Mouse (Mus musculus) G1E-ER4 (cell line): ENCODE measurements around the gene Tmem120a. TPM values are rescaled to one million over a fixed set of nuclear protein-coding genes. Genes with fewer than 3 reads are reported as not detected.

Experiments
- GATA1 ChIP-seq: IDR thresholded peaks from one replicate; pipeline ENCODE4 v1.8.0; 2012; ENCODE audit warnings: low read length, inconsistent platforms
- polyA plus RNA-seq: library from polyadenylated mRNA; stranded (reverse); fragments of >175 nt; gene quantifications from 2 replicates; pipeline ENCODE4 v1.2.3, GENCODE M21; 2012

The Tmem120a gene
- polyA plus RNA-seq, 1 experiment, result 18.6 TPM

DNA sequence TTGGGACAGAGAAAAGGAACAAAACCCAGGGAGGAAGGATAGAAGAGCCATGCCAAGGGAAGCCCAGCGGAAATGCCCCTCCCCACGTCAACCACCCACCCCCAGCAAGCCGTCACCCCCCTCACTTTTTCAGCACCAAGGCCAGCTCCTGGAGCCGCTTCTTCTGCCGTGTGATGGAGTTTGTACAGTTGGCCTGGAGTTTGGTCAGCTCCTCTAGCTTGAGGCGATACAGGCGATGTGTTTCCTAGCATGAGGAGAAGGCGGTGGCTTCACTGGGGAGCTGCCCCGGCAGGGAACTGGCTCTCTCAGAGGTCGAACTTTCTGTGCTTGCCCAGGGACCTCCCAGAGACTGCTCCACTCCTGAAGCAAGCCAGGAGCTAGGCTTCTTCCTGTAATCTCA, 2.1 kb downstream of the Tmem120a start:
- no peak for TF ChIP-seq GATA1

DNA sequence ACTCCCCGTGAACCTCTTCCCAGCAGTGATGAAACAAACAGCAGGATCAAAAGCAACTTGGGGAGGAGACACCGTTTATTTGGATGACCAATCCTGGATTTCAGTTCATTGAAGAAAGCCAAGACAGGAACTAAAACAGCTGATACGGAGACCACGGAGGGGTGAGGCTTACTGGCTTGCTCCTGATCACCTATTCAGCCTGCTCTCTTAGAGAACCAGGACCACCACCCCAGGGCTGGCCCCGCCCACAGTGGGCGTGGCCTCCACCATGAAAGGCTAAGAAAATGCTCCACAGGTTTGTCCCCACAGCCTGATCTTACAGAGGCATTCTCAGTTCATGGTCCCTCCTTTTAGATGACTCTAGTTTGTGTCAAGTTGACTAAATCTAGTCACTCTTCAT, 6.0 kb downstream of the Tmem120a start:
- no peak for TF ChIP-seq GATA1

DNA sequence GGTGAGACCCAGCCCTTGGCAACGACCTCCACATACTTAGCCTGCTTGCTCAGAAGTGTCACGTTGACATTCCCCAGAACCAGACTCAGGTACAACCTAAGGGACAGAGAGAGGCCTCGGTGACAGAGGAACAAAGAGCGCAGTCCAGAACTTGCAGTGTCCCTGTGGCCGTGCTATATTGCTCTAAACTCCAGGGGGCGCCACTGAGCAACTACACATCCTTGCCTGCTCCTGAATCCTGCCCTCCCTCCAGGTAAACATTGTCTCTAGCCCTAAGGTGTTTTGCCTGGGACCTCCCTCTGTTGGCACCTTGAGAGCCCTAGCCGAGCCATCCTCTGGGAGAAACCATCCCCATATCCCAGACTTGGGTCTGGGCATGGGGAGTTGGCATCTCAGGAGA, 7.1 kb downstream of the Tmem120a start:
- TF ChIP-seq GATA1, result no peak

DNA sequence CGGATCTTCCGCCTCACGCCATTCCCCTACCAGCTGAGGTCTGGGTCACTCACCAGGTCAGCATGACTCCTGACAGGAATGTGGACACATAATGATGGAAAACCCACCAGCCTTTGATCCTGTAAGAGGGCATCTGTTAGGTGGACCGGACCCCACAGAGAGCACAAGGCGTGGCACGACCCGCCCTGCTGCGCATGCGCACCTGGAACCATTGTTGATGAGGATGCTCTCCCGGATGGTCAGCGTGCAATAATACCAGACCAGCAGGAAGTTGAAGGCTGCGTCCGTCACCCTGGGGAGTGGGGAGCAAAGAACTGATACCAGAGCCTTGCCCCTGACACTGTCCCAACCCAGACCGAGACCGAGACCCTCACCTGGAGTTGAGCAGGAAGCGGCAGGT, 7.7 kb downstream of the Tmem120a start:
- no peak for TF ChIP-seq GATA1

DNA sequence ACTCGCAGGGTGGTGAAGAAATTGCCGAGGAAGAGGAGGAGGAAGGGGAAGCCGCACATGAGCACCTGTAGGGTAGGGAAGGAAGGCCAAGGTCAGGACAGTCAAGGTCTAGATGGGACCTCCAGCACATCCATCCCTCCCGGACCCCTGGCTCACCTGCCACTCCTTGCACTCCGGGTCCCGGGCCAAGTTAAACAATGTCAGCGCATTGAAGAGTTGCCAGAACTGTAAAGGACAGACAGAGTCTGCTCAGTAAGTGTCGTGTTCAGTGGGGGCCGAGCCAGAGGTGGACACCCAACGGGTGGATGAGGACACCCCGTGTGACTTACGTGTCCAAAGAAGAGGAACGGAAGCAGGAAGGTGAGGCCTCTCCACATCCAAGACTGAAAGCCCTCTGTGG, 8.5 kb downstream of the Tmem120a start:
- TF ChIP-seq GATA1, result no peak

DNA sequence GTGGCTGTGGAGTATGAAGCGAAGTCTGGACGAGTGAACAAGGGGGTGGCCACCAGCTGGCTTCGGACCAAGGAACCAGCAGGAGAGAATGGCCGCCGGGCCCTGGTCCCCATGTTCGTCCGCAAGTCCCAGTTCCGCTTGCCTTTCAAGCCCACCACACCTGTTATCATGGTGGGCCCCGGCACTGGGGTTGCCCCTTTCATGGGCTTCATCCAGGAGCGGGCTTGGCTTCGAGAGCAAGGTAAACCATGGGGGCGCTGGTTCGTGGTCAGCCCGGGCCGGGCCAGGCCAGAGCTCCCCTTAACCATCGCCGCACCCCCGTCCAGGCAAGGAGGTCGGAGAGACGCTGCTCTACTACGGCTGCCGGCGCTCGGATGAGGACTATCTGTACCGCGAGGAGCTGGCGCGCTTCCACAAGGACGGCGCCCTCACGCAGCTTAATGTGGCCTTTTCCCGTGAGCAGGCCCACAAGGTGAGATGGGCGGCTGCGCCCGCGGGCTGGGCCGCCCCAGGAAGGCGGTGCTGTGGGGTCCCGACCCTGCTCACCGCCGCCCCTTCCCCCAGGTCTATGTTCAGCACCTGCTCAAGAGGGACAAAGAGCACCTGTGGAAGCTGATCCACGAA, 10.1 kb downstream of the Tmem120a start:
- TF ChIP-seq GATA1, result no peak

DNA sequence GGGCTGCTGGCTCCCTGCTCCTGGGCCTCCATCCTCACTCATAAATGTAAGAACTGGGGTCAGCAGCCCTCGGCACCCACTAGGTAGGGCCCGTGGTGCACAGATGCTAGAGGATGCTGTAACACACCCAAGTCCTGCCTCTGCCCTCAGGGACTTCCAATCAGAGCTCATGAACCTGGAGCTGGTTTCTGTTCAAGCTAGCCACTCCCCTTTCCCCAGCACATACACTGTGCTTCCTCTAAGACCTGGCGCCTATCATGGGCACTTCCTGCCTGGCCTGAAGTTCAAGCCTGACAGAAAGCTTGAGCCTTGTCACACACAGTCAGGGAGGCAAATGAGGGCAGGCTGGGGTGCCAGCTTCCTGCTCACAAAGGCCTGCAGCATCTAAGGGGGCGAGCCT, 11.2 kb downstream of the Tmem120a start:
- TF ChIP-seq GATA1, result no peak

DNA sequence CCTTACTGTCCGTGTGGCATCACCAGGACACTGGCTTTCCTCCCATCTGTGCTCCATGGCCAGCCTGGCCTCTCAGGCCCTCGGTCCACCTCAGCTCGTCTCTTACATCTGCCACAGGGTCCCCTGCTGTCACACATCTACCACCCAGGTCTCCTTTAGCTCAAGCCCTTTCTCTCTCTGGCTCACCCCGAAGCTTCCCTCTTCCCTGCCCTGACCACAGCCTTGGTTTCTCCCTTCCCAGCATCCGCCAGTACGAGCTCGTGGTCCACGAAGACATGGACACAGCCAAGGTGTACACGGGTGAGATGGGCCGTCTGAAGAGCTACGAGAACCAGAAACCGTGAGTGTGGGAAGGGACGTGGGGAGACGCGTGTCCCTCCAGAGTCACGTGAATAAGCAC, 12.9 kb downstream of the Tmem120a start:
- no peak for TF ChIP-seq GATA1

DNA sequence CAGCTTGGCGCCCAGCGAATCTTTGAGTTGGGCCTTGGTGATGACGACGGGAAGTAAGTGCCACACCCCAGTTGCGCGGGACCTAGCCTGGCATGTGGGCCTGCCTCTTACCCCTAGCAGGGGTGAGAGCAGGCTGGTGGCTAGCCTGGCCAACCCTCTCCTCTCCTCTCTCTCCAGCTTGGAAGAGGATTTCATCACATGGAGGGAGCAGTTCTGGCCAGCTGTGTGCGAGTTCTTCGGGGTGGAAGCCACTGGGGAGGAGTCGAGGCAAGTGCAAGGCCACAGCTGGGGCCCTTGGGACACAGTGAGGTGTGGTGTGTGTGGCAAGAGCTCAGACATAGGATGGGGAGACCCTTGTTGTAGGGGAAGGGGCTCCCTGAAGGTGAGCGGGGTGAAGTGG, 13.3 kb downstream of the Tmem120a start:
- no peak for TF ChIP-seq GATA1

DNA sequence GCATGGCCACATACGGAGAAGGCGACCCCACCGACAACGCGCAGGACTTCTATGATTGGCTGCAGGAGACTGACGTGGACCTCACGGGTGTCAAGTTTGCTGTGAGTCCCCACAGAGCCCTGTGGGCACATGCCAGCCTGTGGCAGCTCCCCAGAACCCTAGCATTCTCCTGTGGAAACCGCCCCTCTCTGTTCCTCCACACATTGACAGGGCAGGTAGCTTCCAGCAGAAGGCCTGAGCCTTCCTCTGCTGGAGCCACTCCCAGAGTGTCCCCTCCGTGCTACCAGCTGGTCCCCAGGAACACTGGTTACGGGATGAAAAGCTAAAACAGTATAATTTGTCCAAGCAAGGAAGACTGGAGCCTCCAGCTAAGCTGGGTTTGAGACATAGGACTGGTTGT, 14.0 kb downstream of the Tmem120a start:
- TF ChIP-seq GATA1, result no peak

DNA sequence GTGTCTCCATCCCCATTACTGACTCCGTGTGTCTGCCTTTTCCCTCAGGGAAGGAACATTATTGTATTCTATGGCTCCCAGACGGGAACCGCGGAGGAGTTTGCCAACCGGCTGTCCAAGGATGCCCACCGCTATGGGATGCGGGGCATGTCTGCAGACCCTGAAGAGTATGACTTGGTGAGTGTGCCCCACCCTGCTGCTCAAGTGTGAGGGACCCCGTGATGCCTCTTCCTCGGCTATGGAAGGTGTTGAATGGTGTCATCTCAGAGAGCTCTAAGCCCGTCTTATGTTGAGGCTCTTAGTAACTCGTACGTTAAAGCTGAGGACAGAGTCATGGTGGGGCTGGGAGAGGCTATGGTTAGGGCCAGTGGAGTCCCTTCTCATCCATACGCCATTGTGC, 14.9 kb downstream of the Tmem120a start:
- no peak for TF ChIP-seq GATA1

DNA sequence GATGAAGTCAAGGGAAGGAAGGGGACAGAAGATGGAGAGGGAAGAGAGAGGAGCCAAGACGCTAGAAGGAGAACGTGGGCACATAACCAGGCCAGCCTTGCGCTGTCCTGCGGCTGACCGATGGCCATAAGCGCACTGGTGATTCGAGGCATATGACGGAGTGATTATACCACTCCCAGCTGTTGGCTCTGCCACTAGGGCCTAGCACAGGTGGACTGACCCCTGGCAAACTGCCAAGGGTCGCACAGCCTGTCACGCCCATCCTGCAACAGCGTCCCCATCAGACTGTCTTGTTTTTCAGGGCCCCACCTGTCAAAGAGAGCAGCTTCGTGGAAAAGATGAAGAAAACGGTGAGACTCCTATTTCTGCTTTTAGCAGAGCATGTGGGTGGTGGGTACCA, 15.9 kb downstream of the Tmem120a start:
- no peak for TF ChIP-seq GATA1

DNA sequence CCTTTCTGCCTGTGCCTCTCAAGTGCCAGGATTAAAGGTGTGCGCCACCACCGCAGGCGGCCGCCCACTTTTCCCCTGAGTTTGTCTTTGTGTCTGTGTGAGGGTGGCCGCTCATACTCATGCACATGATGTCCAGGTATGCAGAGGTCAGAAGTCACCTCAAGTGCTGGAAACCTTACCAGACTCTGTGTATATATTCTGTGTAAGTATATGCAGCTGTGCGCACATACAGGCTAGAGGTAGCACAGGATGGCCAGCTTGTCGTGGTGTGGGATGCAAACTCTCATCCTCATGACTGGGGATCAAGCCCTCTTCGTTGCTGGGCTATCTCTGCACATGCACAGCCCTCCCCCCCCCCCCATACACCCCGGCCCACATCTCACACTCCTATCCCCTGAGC, 16.4 kb downstream of the Tmem120a start:
- no peak for TF ChIP-seq GATA1

DNA sequence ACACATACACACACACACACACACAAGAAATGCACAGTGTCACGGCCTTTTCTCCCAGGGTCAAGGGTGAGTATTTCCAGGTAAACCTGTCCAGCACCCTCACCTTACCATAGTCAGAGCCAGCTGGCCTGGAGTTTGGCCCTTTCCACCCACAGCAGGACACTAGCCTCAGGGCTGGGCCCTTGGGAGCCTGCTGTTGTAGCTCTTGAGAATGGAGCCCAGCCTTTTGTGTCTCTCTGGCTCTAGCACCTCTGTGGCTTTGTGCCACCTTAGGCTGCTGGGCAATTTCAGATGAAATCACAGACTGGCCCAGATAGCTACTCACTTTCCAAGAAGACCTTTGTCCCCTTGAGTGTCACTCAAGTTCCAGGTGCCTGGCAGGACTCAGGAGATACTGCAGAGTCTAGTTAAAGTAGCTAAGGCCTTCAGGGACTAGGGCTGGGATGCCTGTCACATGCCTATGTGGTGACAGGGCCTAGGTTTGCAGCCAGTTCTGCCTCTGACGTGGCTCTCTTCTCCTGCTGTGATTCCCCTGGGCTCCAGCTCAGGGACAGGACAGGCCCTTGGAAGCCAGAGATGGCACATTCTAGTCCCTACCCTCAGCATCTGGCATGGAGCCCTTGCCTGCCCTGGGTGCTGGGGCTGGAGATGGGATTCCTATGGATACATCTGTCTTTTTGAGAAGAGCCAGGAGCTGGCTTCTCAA, 17.5 kb downstream of the Tmem120a start:
- no peak for TF ChIP-seq GATA1

DNA sequence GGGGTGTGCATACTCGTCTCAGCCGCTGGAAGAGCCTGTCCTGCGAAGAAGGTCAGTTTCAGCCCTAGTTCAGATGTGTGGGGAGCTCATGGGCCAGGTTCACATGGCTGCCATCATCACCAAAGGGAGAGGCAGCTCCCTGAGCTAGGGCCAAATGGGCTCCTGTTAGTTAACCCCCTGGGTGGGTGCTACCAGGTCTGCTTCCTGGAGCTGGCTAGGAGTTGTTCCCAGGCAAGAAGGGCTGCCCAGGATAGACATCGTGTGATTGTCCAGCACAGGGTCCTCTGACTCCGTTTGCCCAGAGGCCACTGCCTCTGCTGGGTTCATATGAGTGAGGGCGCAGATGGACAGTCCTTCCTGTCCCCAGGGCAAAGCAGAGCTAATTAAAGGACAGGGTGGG, 18.3 kb downstream of the Tmem120a start:
- TF ChIP-seq GATA1, result no peak

DNA sequence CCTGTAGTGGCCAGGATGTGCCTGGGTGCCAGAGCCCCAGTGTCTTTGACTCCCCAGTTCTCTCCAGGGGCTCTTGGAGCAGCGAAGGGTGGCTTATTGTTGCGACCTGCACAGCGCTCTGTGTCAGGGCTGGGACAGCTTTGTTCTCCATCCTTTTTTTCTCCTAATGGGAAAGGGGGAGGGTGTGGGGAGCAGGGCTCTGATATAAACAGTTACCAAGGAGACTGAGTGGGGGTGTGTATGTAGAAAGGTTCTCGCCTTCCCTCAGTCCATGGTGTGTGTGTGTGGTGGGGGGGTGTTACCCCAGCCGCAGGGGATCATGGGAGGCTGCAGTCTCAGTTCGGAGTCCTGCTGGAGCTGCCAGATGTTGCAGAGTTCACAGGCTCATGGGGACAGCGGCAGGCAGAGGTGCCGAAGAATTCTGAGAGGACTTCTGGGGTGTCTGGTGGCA, 18.8 kb downstream of the Tmem120a start:
- TF ChIP-seq GATA1, result no peak

DNA sequence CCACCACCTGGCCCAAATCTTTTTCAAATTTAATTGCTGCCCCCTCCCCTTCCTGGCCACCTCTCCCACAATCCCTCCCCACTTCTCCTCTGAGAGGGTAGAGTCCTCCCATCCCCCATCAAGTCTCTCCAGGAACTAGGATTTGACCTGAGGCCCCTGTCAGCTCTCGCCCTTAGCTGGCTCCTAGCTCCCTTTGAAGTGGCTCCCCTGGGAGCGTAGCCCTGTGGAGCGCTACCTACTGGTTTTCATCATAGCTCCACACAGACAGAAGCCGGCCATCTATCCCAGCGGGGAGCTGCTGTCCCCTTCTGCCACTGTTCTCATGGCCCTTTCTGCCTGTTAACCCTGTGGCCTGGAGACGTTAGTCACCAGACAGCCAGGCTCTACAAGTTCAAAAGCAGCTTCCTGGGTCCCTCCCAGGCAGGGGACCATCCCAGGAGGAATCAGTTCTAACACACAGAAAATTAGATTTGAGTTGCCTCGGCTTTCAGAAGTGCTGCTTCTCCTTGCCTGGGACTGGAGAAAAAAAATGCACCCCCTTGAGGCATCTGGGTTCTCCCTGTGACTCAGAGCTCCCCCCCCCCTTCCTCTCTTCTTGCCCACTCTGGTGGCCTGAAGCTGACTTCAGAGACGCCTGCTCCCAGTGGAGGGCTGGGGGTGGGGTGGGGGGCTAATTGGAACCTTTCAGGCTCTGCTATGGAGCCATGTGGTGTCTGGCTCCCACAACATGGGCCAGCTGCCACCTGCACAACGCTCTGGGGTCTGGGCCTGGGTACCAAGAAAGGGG, 19.5 kb downstream of the Tmem120a start:
- TF ChIP-seq GATA1, result no peak
